Mouse (Mus musculus) erythroblast, adult 5-6 weeks (primary cell): ENCODE data around the gene 4930435E12Rik. TPM values are rescaled to one million over a fixed set of nuclear protein-coding genes. Genes with fewer than 3 reads are reported as not detected.
"Not testable (repeated sequence)": the region's sequence is repeated elsewhere in the genome, so short reads cannot be mapped to it uniquely, and the experiment has no call there.

Source experiments
- ATAC-seq: replicated peaks from 2 replicates; pipeline ENCODE4 v1.8.0; 2016; ENCODE audit warnings: moderate number of reproducible peaks, mild to moderate bottlenecking, moderate TSS enrichment, inconsistent platforms; ENCODE audit not compliant: poor library complexity, low FRiP score, severe bottlenecking
- total RNA-seq, 2 experiments: library from RNA; stranded (forward) in 1 of 2; stranded (reverse) in 1 of 2; fragments of 150-400 nt in 1 of 2; fragments of 200-764, 138-1000 nt in 1 of 2; gene quantifications; 2 replicates each; pipeline versions ENCODE4 v1.2.3 to v1.2.4; 2015 to 2017; ENCODE audit warnings: low replicate concordance in 2 of 2

4930435E12Rik gene
- total RNA-seq (2015; ENCODE audit: low replicate concordance) (not detected in 2 replicates), total RNA-seq (2017; ENCODE audit: low replicate concordance) (not detected in 2 replicates)

- no peak for ATAC-seq
Observed at GRCm38 (mm10) chr16:38828649-38829048, at the start of gene 4930435E12Rik. 4930435E12Rik (minus strand) TSS chr16:38828749.

- ATAC-seq, result no peak
Observed at GRCm38 (mm10) chr16:38874481-38874880, 45.9 kb upstream of the 4930435E12Rik start.

- no peak for ATAC-seq
Observed at GRCm38 (mm10) chr16:38873231-38873630, 44.7 kb upstream of the 4930435E12Rik start.

- no peak for ATAC-seq
Observed at GRCm38 (mm10) chr16:38864358-38864757, 35.8 kb upstream of the 4930435E12Rik start.

- no peak for ATAC-seq
Observed at GRCm38 (mm10) chr16:38860548-38860947, 32.0 kb upstream of the 4930435E12Rik start.

GRCm38 (mm10) chr16:38858120-38858749, 29.7 kb upstream of the 4930435E12Rik start:
- ATAC-seq, result no peak

GRCm38 (mm10) chr16:38812521-38812920, 16.0 kb downstream of the 4930435E12Rik start:
- ATAC-seq, result no peak

GRCm38 (mm10) chr16:38810196-38810595, 18.4 kb downstream of the 4930435E12Rik start:
- ATAC-seq, result no peak

GRCm38 (mm10) chr16:38807796-38808195, 20.8 kb downstream of the 4930435E12Rik start:
- not testable (repeated sequence) for ATAC-seq

- ATAC-seq, result no peak
Observed at GRCm38 (mm10) chr16:38800091-38800490, 28.5 kb downstream of the 4930435E12Rik start, which contains the start of gene Upk1b. Upk1b (minus strand) TSS chr16:38800328.

- ATAC-seq, result no peak
Observed at GRCm38 (mm10) chr16:38798957-38799450, 29.5 kb downstream of the 4930435E12Rik start.

GRCm38 (mm10) chr16:38793120-38793519, 35.4 kb downstream of the 4930435E12Rik start:
- ATAC-seq, result no peak

GRCm38 (mm10) chr16:38789966-38790365, 38.6 kb downstream of the 4930435E12Rik start:
- ATAC-seq, result no peak

- no peak for ATAC-seq
Observed at GRCm38 (mm10) chr16:38789016-38789415, 39.5 kb downstream of the 4930435E12Rik start.

- no peak for ATAC-seq
Observed at GRCm38 (mm10) chr16:38785301-38785700, 43.2 kb downstream of the 4930435E12Rik start.

GRCm38 (mm10) chr16:38782524-38783067, 46.0 kb downstream of the 4930435E12Rik start:
- ATAC-seq, result no peak

- no peak for ATAC-seq
Observed at GRCm38 (mm10) chr16:38781946-38782345, 46.6 kb downstream of the 4930435E12Rik start.

GRCm38 (mm10) chr16:38780960-38781572, 47.5 kb downstream of the 4930435E12Rik start:
- no peak for ATAC-seq

GRCm38 (mm10) chr16:38776342-38776741, 52.2 kb downstream of the 4930435E12Rik start:
- no peak for ATAC-seq

GRCm38 (mm10) chr16:38774964-38775746, 53.4 kb downstream of the 4930435E12Rik start:
- no peak for ATAC-seq
